Comparison of ENCODE assay signal across 7 mouse cellular contexts in the genomic region with DNA sequence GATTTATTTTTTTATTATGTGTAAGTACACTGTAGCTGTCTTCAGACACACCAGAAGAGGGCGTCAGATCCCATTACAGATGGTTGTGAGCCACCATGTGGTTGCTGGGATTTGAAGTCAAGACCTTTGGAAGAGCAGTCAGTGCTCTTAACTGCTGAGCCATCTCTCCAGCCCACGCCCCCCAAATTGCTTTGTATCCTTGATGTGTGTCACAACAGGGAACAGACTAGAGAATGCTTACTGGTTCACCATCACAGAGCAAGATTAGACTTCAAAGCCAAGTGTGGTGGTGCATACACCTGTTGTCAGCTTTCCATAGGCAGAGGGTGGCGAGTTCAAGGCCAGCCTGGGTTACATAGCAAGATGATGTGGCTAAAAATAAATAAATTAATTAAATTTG. TPM values are rescaled to one million over a fixed set of nuclear protein-coding genes. Genes with fewer than 3 reads are reported as not detected.
DNase-seq lines count a peak whose midpoint lies in the region; ATAC-seq and TF ChIP-seq lines count a peak whose summit lies in the region.
"Not testable (repeated sequence)": the region's sequence is repeated elsewhere in the genome, so short reads cannot be mapped to it uniquely, and the experiment has no call there.

No protein-coding gene starts in this region.

- not testable (repeated sequence) for H3K9me3 ChIP-seq in erythroblast, embryonic 14.5 days (ENCODE audit: control insufficient read depth, low read length); heart, embryonic 12.5 days (replicated peaks); hindbrain, postnatal 0 days (ENCODE audit: low read length); limb, embryonic 12.5 days; lung, embryonic 16.5 days (ENCODE audit: control insufficient read depth, low read length); neural tube, embryonic 11.5 days (ENCODE audit: control insufficient read depth, low read length)

- H3K4me2 ChIP-seq in heart, embryonic 12.5 days = peak overlapping the region; percentile 88
- H3K4me2 ChIP-seq in hindbrain, postnatal 0 days (ENCODE audit: low read depth, low read length) = peak overlapping the region; percentile 98
- H3K4me2 ChIP-seq in limb, embryonic 12.5 days = peak overlapping the region; percentile 93
- H3K4me2 ChIP-seq in lung, embryonic 16.5 days (ENCODE audit: low read depth, low read length) = peak overlapping the region; percentile 76
- peak overlapping the region; percentile 86 for H3K4me2 ChIP-seq in neural tube, embryonic 11.5 days (ENCODE audit: low read depth)

- peak; percentile 72 for DNase-seq in R1 (ENCODE audit: low read depth, low spot score)
- DNase-seq in hindbrain, postnatal 0 days (ENCODE audit: low spot score); neural tube, embryonic 11.5 days (ENCODE audit: low spot score): not testable (repeated sequence)

- H3K27ac ChIP-seq in heart, embryonic 12.5 days (ENCODE audit: poor library complexity, severe bottlenecking); hindbrain, postnatal 0 days; limb, embryonic 12.5 days; lung, embryonic 16.5 days (ENCODE audit: low read length); neural tube, embryonic 11.5 days (ENCODE audit: low read depth, low read length): not testable (repeated sequence)

- peak overlapping the region; percentile 91 for H3K4me3 ChIP-seq in erythroblast, embryonic 14.5 days (replicated peaks)
- peak overlapping the region; percentile 92 for H3K4me3 ChIP-seq in heart, embryonic 12.5 days
- peak overlapping the region; percentile 75 for H3K4me3 ChIP-seq in hindbrain, postnatal 0 days (ENCODE audit: low read length)
- peak overlapping the region; percentile 83 for H3K4me3 ChIP-seq in limb, embryonic 12.5 days (replicated peaks)
- H3K4me3 ChIP-seq in lung, embryonic 16.5 days (ENCODE audit: low read length) = peak overlapping the region; percentile 84
- peak overlapping the region; percentile 60 for H3K4me3 ChIP-seq in neural tube, embryonic 11.5 days (ENCODE audit: low read depth, low read length)

- not testable (repeated sequence) for H3K9ac ChIP-seq in heart, embryonic 12.5 days; hindbrain, postnatal 0 days (replicated peaks; ENCODE audit: low read length); limb, embryonic 12.5 days (replicated peaks); lung, embryonic 16.5 days (ENCODE audit: low read length); neural tube, embryonic 11.5 days (ENCODE audit: low read length)

- peaks cover 22% of the 10 kb centered on the region for H3K4me1 ChIP-seq in erythroblast, embryonic 14.5 days (ENCODE audit: control insufficient read depth)
- not testable (repeated sequence) for H3K4me1 ChIP-seq in heart, embryonic 12.5 days (replicated peaks); hindbrain, postnatal 0 days (ENCODE audit: insufficient read depth, low read length); limb, embryonic 12.5 days (replicated peaks); lung, embryonic 16.5 days (replicated peaks; ENCODE audit: control insufficient read depth, insufficient read depth, low read length); neural tube, embryonic 11.5 days (ENCODE audit: control insufficient read depth, insufficient read depth, low read length)

- WGBS in heart, embryonic 12.5 days = 48% methylated on average over 3 of the region's 3 CpGs
- WGBS in hindbrain, postnatal 0 days = 49% methylated on average over 3 of the region's 3 CpGs
- 51% methylated on average over 3 of the region's 3 CpGs for WGBS in limb, embryonic 12.5 days
- WGBS in lung, embryonic 16.5 days = 50% methylated on average over 3 of the region's 3 CpGs
- WGBS in neural tube, embryonic 11.5 days = 49% methylated on average over 3 of the region's 3 CpGs

- peaks cover 39% of the 10 kb centered on the region for H3K36me3 ChIP-seq in erythroblast, embryonic 14.5 days (ENCODE audit: control insufficient read depth)
- peaks cover 37% of the 10 kb centered on the region for H3K36me3 ChIP-seq in heart, embryonic 12.5 days
- peaks cover 18% of the 10 kb centered on the region for H3K36me3 ChIP-seq in hindbrain, postnatal 0 days (ENCODE audit: insufficient read depth, low read length)
- H3K36me3 ChIP-seq in limb, embryonic 12.5 days = peaks cover 36% of the 10 kb centered on the region
- peaks cover 18% of the 10 kb centered on the region for H3K36me3 ChIP-seq in lung, embryonic 16.5 days (ENCODE audit: control insufficient read depth, insufficient read depth, low read length)
- not testable (repeated sequence) for H3K36me3 ChIP-seq in neural tube, embryonic 11.5 days (ENCODE audit: control insufficient read depth, insufficient read depth, low read length)

- not testable (repeated sequence) for TF ChIP-seq CTCF in hindbrain, postnatal 0 days (IDR thresholded peaks at IDR 0.05; ENCODE audit: low read depth)

- not testable (repeated sequence) for ATAC-seq in heart, embryonic 12.5 days (ENCODE audit: insufficient number of reproducible peaks, low FRiP score); hindbrain, postnatal 0 days; limb, embryonic 12.5 days (ENCODE audit: insufficient number of reproducible peaks, insufficient read depth, low FRiP score, low TSS enrichment, low read depth); lung, embryonic 16.5 days (ENCODE audit: low read depth); neural tube, embryonic 11.5 days (ENCODE audit: insufficient read depth, low FRiP score, low TSS enrichment)

- not testable (repeated sequence) for H3K27me3 ChIP-seq in erythroblast, embryonic 14.5 days (ENCODE audit: control insufficient read depth); heart, embryonic 12.5 days (replicated peaks); hindbrain, postnatal 0 days (ENCODE audit: insufficient read depth, low read length); limb, embryonic 12.5 days; lung, embryonic 16.5 days (ENCODE audit: control insufficient read depth, insufficient read depth, low read depth, low read length); neural tube, embryonic 11.5 days (ENCODE audit: control insufficient read depth, insufficient read depth, low read length)

RNA-seq across cellular contexts. Expression of gene Rbm19, which starts 0.9 kb away (rescaled TPM):
- 2.3 and 3.2 TPM in 2 replicates for polyA plus RNA-seq in erythroblast, embryonic 14.5 days (2012)
- polyA plus RNA-seq in heart, embryonic 12.5 days (2016; fragmentation: Nextera tagmentation; extraction: Ambion mirVana) = 21.9 and 22.8 TPM in 2 replicates
- 33.4 and 33.8 TPM in 2 replicates for total RNA-seq in hindbrain, postnatal 0 days (2014; rRNA removed)
- 15.5 and 17.2 TPM in 2 replicates for polyA plus RNA-seq in hindbrain, postnatal 0 days (2015; fragmentation: Nextera tagmentation; extraction: Ambion mirVana)
- polyA plus RNA-seq in limb, embryonic 12.5 days (2016; fragmentation: Nextera tagmentation; extraction: Ambion mirVana) = 28.5 and 31.1 TPM in 2 replicates
- 19.3 and 20.4 TPM in 2 replicates for polyA plus RNA-seq in lung, embryonic 16.5 days (2015; fragmentation: Nextera tagmentation; extraction: Ambion mirVana)
- 22.2 and 24.4 TPM in 2 replicates for polyA plus RNA-seq in neural tube, embryonic 11.5 days (2014; fragmentation: Nextera tagmentation; extraction: Ambion mirVana)
